Mouse (Mus musculus): ENCODE measurements at regions not wholly inside any gene's neighbourhood (a gene's known extent, or its start where the extent isn't known, plus 50 kb on each side); places are given as distances from the start of the nearest gene placed in this dataset.

DNA sequence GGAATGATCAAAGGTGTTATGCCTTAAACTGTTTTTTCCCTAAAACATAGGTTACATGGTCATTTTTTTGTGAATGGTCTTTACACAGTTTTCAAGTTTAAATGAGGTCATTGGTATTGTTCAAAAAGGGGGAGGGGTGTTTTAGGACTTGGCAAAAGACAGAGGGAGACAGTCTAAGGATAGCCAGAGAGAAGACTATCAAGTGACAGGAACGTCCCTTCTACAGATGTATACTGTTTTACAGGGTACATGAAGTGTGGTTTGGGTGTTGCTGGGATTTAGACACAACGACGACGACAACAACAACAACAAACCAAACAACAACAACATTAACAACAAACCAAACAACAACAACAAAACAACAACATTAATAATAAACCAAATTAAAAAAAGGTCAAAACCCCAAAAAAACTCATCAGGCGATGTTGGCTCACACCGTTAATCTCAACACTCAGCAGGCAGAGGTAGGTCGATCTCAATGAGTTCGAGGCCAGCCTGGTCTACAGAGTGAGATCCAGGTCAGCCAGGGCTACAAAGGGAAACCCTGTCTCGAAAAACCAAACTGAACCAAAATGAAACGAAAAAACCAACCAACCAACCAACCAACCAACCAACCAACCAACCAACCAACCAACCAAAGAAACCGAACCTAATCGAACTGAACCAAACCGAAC is 52.0 kb upstream of the Gramd1a start:
- TF ChIP-seq POLR2A (IDR thresholded peaks at IDR 0.05; ENCODE audit: control insufficient read depth, low read depth, low read length) (no peak), CTCF (IDR thresholded peaks at IDR 0.05; ENCODE audit: control insufficient read depth, insufficient read depth, insufficient replicate concordance, low read depth, low read length) (no peak)

Measured in testis, adult 2 months (tissue).